Mouse (Mus musculus) liver, adult 2 months (tissue): ENCODE measurements at regions not wholly inside any gene's neighbourhood (a gene's known extent, or its start where the extent isn't known, plus 50 kb on each side); places are given as distances from the start of the nearest gene placed in this dataset.

Source experiments
- CTCF ChIP-seq: fragments of 200-500 bp; IDR thresholded peaks from 2 replicates; pipeline ENCODE4 v1.5.1; 2011; ENCODE audit warnings: low read depth, low read length, control low read depth
- POLR2A ChIP-seq: fragments of 200-500 bp; IDR thresholded peaks from 2 replicates; pipeline ENCODE4 v1.6.1; 2011; ENCODE audit warnings: low read length, control low read depth; ENCODE audit not compliant: insufficient read depth; ENCODE audit errors: extremely low read depth

DNA sequence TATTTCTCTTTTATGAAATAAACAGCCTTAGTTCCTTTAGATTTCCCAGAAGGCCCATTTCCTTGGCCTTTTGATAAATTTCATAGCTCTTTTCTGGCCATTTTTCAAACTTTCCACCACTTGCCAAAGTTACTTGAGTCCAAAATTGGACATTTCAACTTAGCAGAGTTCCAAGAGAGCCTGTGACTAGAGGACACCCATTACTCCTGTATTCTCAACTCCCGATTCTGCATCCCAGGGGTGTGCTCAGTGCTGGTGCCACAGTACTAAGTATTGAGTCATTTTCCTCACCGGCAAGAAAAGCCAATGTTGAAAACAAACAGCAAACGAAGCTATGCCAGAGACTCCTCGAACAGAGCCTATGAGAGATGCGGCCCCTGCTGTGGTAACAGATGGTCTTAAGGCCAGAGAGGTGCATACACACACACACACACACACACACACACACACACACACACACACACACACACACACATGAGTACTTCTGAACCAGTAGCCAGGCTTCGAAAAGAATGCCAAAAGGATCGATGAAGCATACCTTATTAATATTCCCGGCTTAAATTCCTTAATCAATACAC, 126.5 kb downstream of the Tmx1 start:
- no peak for TF ChIP-seq CTCF
- no peak for TF ChIP-seq POLR2A
